Mouse (Mus musculus): Measurements from ENCODE around the gene F830045P16Rik. TPM values are rescaled to one million over a fixed set of nuclear protein-coding genes. Genes with fewer than 3 reads are reported as not detected.

The F830045P16Rik gene
- total RNA-seq (2023): not detected

DNA sequence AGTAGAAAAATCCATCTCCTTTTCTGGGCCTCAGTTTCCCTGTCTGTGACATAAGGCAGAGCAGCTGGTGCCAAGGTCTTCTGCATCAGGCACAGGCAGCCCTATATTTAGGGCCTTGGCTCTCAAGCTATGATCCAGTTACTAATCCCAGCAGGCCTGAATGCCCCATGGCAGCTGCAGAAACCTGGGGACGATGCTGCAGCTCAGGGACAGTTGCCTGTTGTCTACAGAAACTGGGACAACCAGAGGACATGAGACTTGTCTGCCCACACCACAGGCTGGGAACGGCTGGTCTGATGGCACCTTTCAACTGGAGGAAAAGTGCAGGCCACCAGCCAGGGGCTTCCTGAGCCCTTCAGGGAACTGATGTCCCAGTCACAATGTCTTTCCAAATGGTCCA is at the start of gene F830045P16Rik:
F830045P16Rik (minus strand) TSS at position 226 of the 400 bp plus-strand sequence.

Other genes starting within 250 kb of the F830045P16Rik start
- 1 to 10 TPM in 1 of 2 experiments, under 1 TPM in 1; 0.89 to 2.7 TPM for gene Ckap2l, start 239.4 kb downstream of the F830045P16Rik start, total RNA-seq (2023)
- not detected for gene Il1a, start 226.6 kb downstream of the F830045P16Rik start, total RNA-seq (2023)
- gene Il1b, start 165.5 kb downstream of the F830045P16Rik start, total RNA-seq (2023): 1 to 10 TPM in 1 of 2 experiments, not detected in 1; 1.3 TPM
- gene Sirpa, start 56.2 kb upstream of the F830045P16Rik start, total RNA-seq (2023): 1 to 10 TPM; 3.0 to 6.0 TPM
- not detected for gene Pdyn, start 163.2 kb upstream of the F830045P16Rik start, total RNA-seq (2023)